Mouse (Mus musculus): ENCODE measurements at regions not wholly inside any gene's neighbourhood (a gene's known extent, or its start where the extent isn't known, plus 50 kb on each side); places are given as distances from the start of the nearest gene placed in this dataset.

- TF ChIP-seq GATA1 (IDR thresholded peaks at IDR 0.05; ENCODE audit: borderline replicate concordance, low read length) (no peak), FLI1 (IDR thresholded peaks at IDR 0.05; ENCODE audit: low read length) (no peak)
These were observed 572.3 kb upstream of the Nox3 start for GRCm38 (mm10) chr17:4268380-4268779.
